Mouse (Mus musculus): ENCODE data around the gene Rdh11. TPM values are rescaled to one million over a fixed set of nuclear protein-coding genes. Genes with fewer than 3 reads are reported as not detected.

The Rdh11 gene
- total and polyA plus RNA-seq, 2 experiments from 2014 or later, result 38.4 to 48.3 TPM

- 0 out of 2 replicates have a peak, but pooled peaks have one; percentile 6 for TF ChIP-seq CTCF (IDR thresholded peaks at IDR 0.05; ENCODE audit: low read depth)
- peak; percentile 96 for ATAC-seq
- Histone ChIP-seq H3K36me3 (ENCODE audit: insufficient read depth) (no peaks in the 10 kb centered on the region), H3K4me2 (ENCODE audit: low read depth) (peak within 1 kb of the TSS; percentile 95), H3K27me3 (ENCODE audit: insufficient read depth, low read length) (peaks cover 14% of the 10 kb centered on the region), H3K4me3 (ENCODE audit: low read depth, low read length) (peak within 1 kb of the TSS; percentile 58), H3K27ac (ENCODE audit: low read depth, low read length) (peak within 1 kb of the TSS; percentile 40; the same call in 1 of the 2 replicates), H3K4me1 (ENCODE audit: insufficient read depth) (no peaks in the 10 kb centered on the region; the same call in 1 of the 2 replicates), H3K9me3 (ENCODE audit: low read length) (no peaks in the 10 kb centered on the region), H3K9ac (peak within 1 kb of the TSS; percentile 62)
- WGBS, result 2% methylated on average over 47 of the region's 47 CpGs
- DNase-seq, result peak; percentile 80
Observed at GRCm38 (mm10) chr12:79130299-79131177, 61.6 kb downstream of the Rdh11 start, which contains the start of gene Arg2. Arg2 (plus strand) TSS chr12:79130777.

Other genes with a start within 250 kb of the Rdh11 start
- gene Tmem229b, start 184.7 kb downstream of the Rdh11 start, total RNA-seq (2014; rRNA removed), result 111 and 153 TPM in 2 replicates
- 47.5 and 54.8 TPM in 2 replicates for gene Tmem229b, start 184.7 kb downstream of the Rdh11 start, polyA plus RNA-seq (2015; fragmentation: Nextera tagmentation; extraction: Ambion mirVana)
- 3.8 and 4.8 TPM in 2 replicates for gene Plekhh1, start 163.1 kb downstream of the Rdh11 start, total RNA-seq (2014; rRNA removed)
- gene Plekhh1, start 163.1 kb downstream of the Rdh11 start, polyA plus RNA-seq (2015; fragmentation: Nextera tagmentation; extraction: Ambion mirVana), result 0.47 and 0.86 TPM in 2 replicates
- 14.0 and 15.5 TPM in 2 replicates for gene Pigh, start 102.6 kb downstream of the Rdh11 start, total RNA-seq (2014; rRNA removed)
- gene Pigh, start 102.6 kb downstream of the Rdh11 start, polyA plus RNA-seq (2015; fragmentation: Nextera tagmentation; extraction: Ambion mirVana), result 6.9 and 12.7 TPM in 2 replicates
- gene Arg2, start 61.5 kb downstream of the Rdh11 start, total RNA-seq (2014; rRNA removed), result 15.9 and 16.1 TPM in 2 replicates
- 19.6 and 22.7 TPM in 2 replicates for gene Arg2, start 61.5 kb downstream of the Rdh11 start, polyA plus RNA-seq (2015; fragmentation: Nextera tagmentation; extraction: Ambion mirVana)
- 97.6 and 129 TPM in 2 replicates for gene Vti1b, start 19.6 kb downstream of the Rdh11 start, total RNA-seq (2014; rRNA removed)
- gene Vti1b, start 19.6 kb downstream of the Rdh11 start, polyA plus RNA-seq (2015; fragmentation: Nextera tagmentation; extraction: Ambion mirVana), result 218 and 236 TPM in 2 replicates
- 1.2 and 1.3 TPM in 2 replicates for gene Rdh12, start 16.6 kb upstream of the Rdh11 start, total RNA-seq (2014; rRNA removed)
- 0.62 and 1.1 TPM in 2 replicates for gene Rdh12, start 16.6 kb upstream of the Rdh11 start, polyA plus RNA-seq (2015; fragmentation: Nextera tagmentation; extraction: Ambion mirVana)
- gene Zfyve26, start 104.0 kb upstream of the Rdh11 start, total RNA-seq (2014; rRNA removed), result 13.1 and 25.2 TPM in 2 replicates
- gene Zfyve26, start 104.0 kb upstream of the Rdh11 start, polyA plus RNA-seq (2015; fragmentation: Nextera tagmentation; extraction: Ambion mirVana), result 1.9 and 4.4 TPM in 2 replicates
- gene Rad51b, start 105.0 kb upstream of the Rdh11 start, total RNA-seq (2014; rRNA removed), result 0.23 and 0.62 TPM in 2 replicates
- 0.72 and 1.1 TPM in 2 replicates for gene Rad51b, start 105.0 kb upstream of the Rdh11 start, polyA plus RNA-seq (2015; fragmentation: Nextera tagmentation; extraction: Ambion mirVana)

All from forebrain, postnatal 0 days (tissue).